Mouse (Mus musculus): ENCODE results near the gene Ctf1. TPM values are rescaled to one million over a fixed set of nuclear protein-coding genes. Genes with fewer than 3 reads are reported as not detected.
A peak's percentile ranks its signal among the peaks of the same experiment; 100 is the strongest.

Ctf1 gene
- polyA plus RNA-seq, 1 experiment from 2014 or later: 4.1 TPM

GRCm38 (mm10) chr7:127678811-127679210, 33.7 kb upstream of the Ctf1 start:
- ATAC-seq: no peak
- TF ChIP-seq CTCF (IDR thresholded peaks at IDR 0.05; ENCODE audit: low read depth): no peak
- WGBS: 91% methylated on average over 2 of the region's 2 CpGs
- Histone ChIP-seq H3K27me3 (replicated peaks; ENCODE audit: control insufficient read depth, insufficient read depth, low read length) (no peaks in the 10 kb centered on the region), H3K4me2 (replicated peaks; ENCODE audit: low read depth) (no peak overlapping the region), H3K4me1 (replicated peaks; ENCODE audit: control insufficient read depth, insufficient read depth, low read length) (no peaks in the 10 kb centered on the region), H3K4me3 (ENCODE audit: low read depth, low read length) (no peak overlapping the region), H3K36me3 (ENCODE audit: control insufficient read depth, insufficient read depth) (no peaks in the 10 kb centered on the region), H3K9me3 (ENCODE audit: control insufficient read depth) (no peaks in the 10 kb centered on the region), H3K27ac (ENCODE audit: low read depth, low read length) (no peak overlapping the region), H3K9ac (ENCODE audit: low read depth, low read length) (no peak overlapping the region)

GRCm38 (mm10) chr7:127680541-127680940, 32.0 kb upstream of the Ctf1 start:
- H3K4me2 ChIP-seq (replicated peaks; ENCODE audit: low read depth): no peak overlapping the region
- 91% methylated on average over 13 of the region's 13 CpGs for WGBS
- no peaks in the 10 kb centered on the region for H3K9me3 ChIP-seq (ENCODE audit: control insufficient read depth)
- no peak overlapping the region for H3K9ac ChIP-seq (ENCODE audit: low read depth, low read length)
- TF ChIP-seq CTCF (IDR thresholded peaks at IDR 0.05; ENCODE audit: low read depth): no peak
- H3K4me1 ChIP-seq (replicated peaks; ENCODE audit: control insufficient read depth, insufficient read depth, low read length): no peaks in the 10 kb centered on the region
- no peaks in the 10 kb centered on the region for H3K27me3 ChIP-seq (replicated peaks; ENCODE audit: control insufficient read depth, insufficient read depth, low read length)
- no peak overlapping the region for H3K4me3 ChIP-seq (ENCODE audit: low read depth, low read length)
- no peak overlapping the region for H3K27ac ChIP-seq (ENCODE audit: low read depth, low read length)
- ATAC-seq: no peak
- no peaks in the 10 kb centered on the region for H3K36me3 ChIP-seq (ENCODE audit: control insufficient read depth, insufficient read depth)

DNA sequence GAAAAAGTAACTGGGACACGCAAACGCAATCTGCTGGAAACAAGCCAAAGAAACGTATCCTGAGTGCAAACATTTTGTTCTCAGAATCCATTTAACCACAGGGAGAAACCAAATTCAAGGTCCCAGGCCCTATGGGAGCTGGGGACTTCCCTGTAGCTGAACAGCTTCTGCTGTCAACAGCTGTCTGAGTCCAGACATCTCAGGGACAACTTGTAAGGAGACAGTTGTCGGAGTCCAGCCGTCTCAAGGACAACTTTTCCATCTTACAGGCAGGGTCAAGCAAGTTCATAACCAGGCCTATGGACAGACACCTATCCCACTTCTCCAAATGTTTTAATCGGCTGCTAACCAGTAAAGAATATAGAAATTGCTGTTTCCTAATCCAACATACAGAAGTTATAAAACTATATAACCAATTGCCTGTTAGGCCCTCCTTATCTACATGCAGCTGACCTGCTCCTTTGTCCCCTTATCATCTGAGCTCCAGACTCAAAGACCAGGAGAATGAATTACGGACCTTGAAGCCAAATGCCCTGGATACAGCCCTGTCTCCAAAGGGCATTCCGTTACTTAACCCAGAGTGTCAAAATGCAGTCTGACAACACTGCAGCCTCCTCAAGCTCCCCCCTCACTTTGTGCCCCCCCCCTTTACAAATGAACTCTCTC, 30.5 kb upstream of the Ctf1 start:
- H3K27ac ChIP-seq (ENCODE audit: low read depth, low read length): no peak overlapping the region
- no peak for TF ChIP-seq CTCF (IDR thresholded peaks at IDR 0.05; ENCODE audit: low read depth)
- no peak overlapping the region for H3K9ac ChIP-seq (ENCODE audit: low read depth, low read length)
- peak; percentile 48; the same call in 1 of the 2 replicates for ATAC-seq
- H3K4me3 ChIP-seq (ENCODE audit: low read depth, low read length): no peak overlapping the region
- no peaks in the 10 kb centered on the region for H3K36me3 ChIP-seq (ENCODE audit: control insufficient read depth, insufficient read depth)
- 45% methylated on average over 8 of the region's 8 CpGs for WGBS
- H3K9me3 ChIP-seq (ENCODE audit: control insufficient read depth): no peaks in the 10 kb centered on the region
- no peaks in the 10 kb centered on the region for H3K4me1 ChIP-seq (replicated peaks; ENCODE audit: control insufficient read depth, insufficient read depth, low read length)
- no peak overlapping the region for H3K4me2 ChIP-seq (replicated peaks; ENCODE audit: low read depth)
- H3K27me3 ChIP-seq (replicated peaks; ENCODE audit: control insufficient read depth, insufficient read depth, low read length): no peaks in the 10 kb centered on the region

DNA sequence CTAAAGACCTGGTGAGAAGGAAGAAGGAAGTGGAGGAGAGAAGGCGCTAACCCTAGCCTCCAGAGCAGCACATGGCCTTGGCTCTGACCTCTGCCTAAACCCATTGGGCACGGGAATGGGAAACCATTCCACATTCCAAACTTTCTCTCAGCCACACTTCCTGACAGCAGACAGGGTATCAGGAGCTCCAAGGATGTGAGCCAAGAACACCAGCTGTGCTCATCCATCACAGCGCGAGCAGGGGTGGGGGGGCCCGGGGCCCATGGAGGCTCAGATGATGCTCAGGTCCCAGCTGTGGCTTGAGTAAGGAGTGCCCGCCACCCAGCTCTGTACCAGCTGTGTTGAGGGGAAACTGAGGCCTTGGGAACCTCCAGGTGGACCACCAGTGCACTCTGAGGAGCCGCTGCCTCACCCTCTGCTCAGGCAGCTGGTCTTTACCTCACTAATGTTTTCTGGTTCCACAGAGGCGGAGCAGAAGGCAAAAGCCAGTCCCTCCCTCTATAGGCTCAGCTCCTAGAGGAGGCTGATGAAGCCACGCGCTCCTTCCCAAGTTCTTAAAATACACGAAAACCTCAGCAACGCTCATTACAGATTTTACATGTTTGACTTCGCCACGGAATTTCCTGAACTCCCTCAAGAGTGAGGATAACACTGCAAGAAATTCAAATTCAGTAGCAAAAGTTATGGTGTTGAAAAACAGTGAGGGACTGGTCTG, 27.1 kb upstream of the Ctf1 start:
- H3K9ac ChIP-seq (ENCODE audit: low read depth, low read length): no peak overlapping the region
- no peak overlapping the region for H3K4me3 ChIP-seq (ENCODE audit: low read depth, low read length)
- no peaks in the 10 kb centered on the region for H3K36me3 ChIP-seq (ENCODE audit: control insufficient read depth, insufficient read depth)
- no peak overlapping the region for H3K4me2 ChIP-seq (replicated peaks; ENCODE audit: low read depth)
- H3K27ac ChIP-seq (ENCODE audit: low read depth, low read length): no peak overlapping the region
- H3K9me3 ChIP-seq (ENCODE audit: control insufficient read depth): no peaks in the 10 kb centered on the region
- ATAC-seq: no peak
- TF ChIP-seq CTCF (IDR thresholded peaks at IDR 0.05; ENCODE audit: low read depth): no peak
- H3K4me1 ChIP-seq (replicated peaks; ENCODE audit: control insufficient read depth, insufficient read depth, low read length): no peaks in the 10 kb centered on the region
- H3K27me3 ChIP-seq (replicated peaks; ENCODE audit: control insufficient read depth, insufficient read depth, low read length): no peaks in the 10 kb centered on the region
- 62% methylated on average over 14 of the region's 14 CpGs for WGBS

GRCm38 (mm10) chr7:127686740-127687449, 25.6 kb upstream of the Ctf1 start:
- H3K36me3 ChIP-seq (ENCODE audit: control insufficient read depth, insufficient read depth): no peaks in the 10 kb centered on the region
- H3K4me1 ChIP-seq (replicated peaks; ENCODE audit: control insufficient read depth, insufficient read depth, low read length): peaks cover 8% of the 10 kb centered on the region; the same call in 1 of the 2 replicates
- H3K4me2 ChIP-seq (replicated peaks; ENCODE audit: low read depth): no peak overlapping the region; the same call in 1 of the 2 replicates
- no peak for ATAC-seq
- H3K9ac ChIP-seq (ENCODE audit: low read depth, low read length): no peak overlapping the region
- no peaks in the 10 kb centered on the region for H3K9me3 ChIP-seq (ENCODE audit: control insufficient read depth)
- H3K27ac ChIP-seq (ENCODE audit: low read depth, low read length): no peak overlapping the region
- H3K4me3 ChIP-seq (ENCODE audit: low read depth, low read length): no peak overlapping the region
- WGBS: 58% methylated on average over 11 of the region's 11 CpGs
- no peak for TF ChIP-seq CTCF (IDR thresholded peaks at IDR 0.05; ENCODE audit: low read depth)
- no peaks in the 10 kb centered on the region for H3K27me3 ChIP-seq (replicated peaks; ENCODE audit: control insufficient read depth, insufficient read depth, low read length)

DNA sequence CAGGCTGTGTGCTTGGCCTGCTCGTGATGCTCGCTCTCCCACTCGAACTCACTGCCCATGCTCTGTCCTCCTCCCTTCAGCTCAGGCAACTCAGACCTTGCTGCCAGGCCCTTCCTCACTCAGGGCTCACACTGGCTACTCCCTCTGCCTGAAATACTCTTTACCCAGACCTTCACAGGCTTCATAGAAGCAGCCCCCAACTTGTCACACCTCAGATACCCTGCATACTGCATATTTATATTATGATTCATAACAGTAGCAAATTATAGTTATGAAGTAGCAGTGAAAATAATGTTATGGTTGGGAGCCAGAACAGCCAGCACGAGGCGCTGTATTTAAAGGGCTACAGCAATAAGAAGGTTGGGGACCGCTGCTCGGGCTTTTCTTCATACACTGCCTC, 23.6 kb upstream of the Ctf1 start:
- ATAC-seq: no peak
- no peak for TF ChIP-seq CTCF (IDR thresholded peaks at IDR 0.05; ENCODE audit: low read depth)
- Histone ChIP-seq H3K4me3 (ENCODE audit: low read depth, low read length) (no peak overlapping the region), H3K4me2 (replicated peaks; ENCODE audit: low read depth) (no peak overlapping the region), H3K27me3 (replicated peaks; ENCODE audit: control insufficient read depth, insufficient read depth, low read length) (no peaks in the 10 kb centered on the region), H3K9ac (ENCODE audit: low read depth, low read length) (no peak overlapping the region), H3K27ac (ENCODE audit: low read depth, low read length) (no peak overlapping the region), H3K36me3 (ENCODE audit: control insufficient read depth, insufficient read depth) (no peaks in the 10 kb centered on the region), H3K4me1 (replicated peaks; ENCODE audit: control insufficient read depth, insufficient read depth, low read length) (peaks cover 8% of the 10 kb centered on the region; the same call in 1 of the 2 replicates), H3K9me3 (ENCODE audit: control insufficient read depth) (no peaks in the 10 kb centered on the region)
- 87% methylated on average over 7 of the region's 7 CpGs for WGBS

All from intestine, postnatal 0 days (tissue).